Mouse (Mus musculus) ES-E14 (cell line): ENCODE measurements at regions not wholly inside any gene's neighbourhood (a gene's known extent, or its start where the extent isn't known, plus 50 kb on each side); places are given as distances from the start of the nearest gene placed in this dataset.

Experiments
- CHD2 ChIP-seq: IDR thresholded peaks from 2 replicates; pipeline ENCODE4 v1.6.1; 2014; ENCODE audit warnings: mild to moderate bottlenecking, low read depth, low read length, inconsistent platforms
- MAFK ChIP-seq: IDR thresholded peaks from 2 replicates; pipeline ENCODE4 v1.6.1; 2014; ENCODE audit warnings: mild to moderate bottlenecking, low read depth, low read length, inconsistent platforms; ENCODE audit not compliant: insufficient read depth
- ZNF384 ChIP-seq: IDR thresholded peaks from 2 replicates; pipeline ENCODE4 v1.6.1; 2012; ENCODE audit warnings: low read depth, low read length, inconsistent platforms

- TF ChIP-seq ZNF384 (no peak), MAFK (no peak), CHD2 (no peak)
Observed at GRCm38 (mm10) chr8:126673038-126673740, 79.4 kb upstream of the Irf2bp2 start.
